Mouse (Mus musculus) MN1 (cell line): ENCODE measurements around the gene Cd47.

ENCODE experiments used
- DNase-seq: peaks from one replicate; pipeline ENCODE4 v3.0.0-alpha.2; 2016; ENCODE audit warnings: low spot score

Gene Cd47

DNA sequence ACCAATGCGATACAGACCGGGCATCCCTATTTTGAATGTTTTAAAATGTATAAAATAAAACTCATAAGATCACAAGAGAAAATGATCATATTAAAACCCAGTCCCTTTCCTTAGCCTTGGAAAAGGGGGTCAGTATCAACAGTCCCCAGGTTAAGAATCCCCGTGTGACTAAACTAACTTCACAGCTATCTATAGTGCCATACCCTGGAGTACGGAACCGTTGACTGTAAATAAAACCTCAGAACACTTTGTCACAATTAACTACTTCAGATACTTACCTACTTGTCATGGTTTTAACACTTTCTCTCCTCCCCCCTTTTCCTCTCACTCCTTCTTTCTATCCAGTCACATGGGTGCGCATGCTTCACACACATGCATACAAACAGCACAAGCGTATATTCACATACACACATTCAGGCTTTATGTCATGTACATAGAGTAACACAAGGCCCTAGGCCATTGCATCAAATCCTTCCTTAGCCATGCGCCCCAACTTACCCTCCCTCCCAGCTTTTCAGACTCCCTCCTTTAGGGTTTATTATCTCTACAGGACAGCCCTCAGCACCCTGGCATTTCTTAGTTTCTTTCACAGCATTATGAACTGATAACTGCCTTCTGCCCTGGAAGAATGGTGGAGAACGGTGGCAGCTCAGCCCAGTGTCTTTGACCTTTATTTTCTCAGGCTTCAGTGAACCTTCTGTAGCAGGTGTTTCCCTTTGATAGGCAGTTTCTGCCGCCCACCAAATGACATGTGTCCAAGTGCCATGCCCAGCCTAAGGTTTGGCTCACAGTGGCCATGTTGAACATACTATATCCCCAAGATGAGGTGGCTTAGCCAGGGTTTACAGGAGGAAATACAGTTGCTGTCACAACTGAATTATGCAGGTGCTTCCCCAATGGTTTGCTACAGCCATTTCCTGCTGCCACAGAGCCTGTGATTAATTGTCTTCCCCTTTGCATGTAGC is at the start of gene Cd47:
Cd47 (plus strand) TSS at position 937 of the 965 bp plus-strand sequence.
- no peak for DNase-seq

DNA sequence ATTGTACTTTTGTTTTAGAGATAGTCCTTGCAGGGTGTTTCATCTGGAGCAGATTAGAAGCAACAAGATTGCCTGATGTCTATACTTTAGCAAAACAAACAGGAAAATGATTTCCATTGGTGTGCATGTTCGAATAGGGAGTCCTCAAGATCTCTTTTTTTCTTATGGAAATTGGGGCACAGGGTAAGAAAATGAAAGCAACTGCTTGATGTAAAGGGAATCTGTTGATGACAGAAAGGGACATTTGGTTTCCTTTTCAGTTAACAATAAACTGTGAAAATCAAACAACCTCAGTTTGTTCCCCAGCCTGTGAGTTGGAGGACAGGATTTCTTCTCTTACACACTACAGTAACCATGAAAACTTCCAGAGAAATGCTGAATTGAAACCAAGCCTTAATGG is 47.4 kb upstream of the Cd47 start:
- no peak for DNase-seq

DNA sequence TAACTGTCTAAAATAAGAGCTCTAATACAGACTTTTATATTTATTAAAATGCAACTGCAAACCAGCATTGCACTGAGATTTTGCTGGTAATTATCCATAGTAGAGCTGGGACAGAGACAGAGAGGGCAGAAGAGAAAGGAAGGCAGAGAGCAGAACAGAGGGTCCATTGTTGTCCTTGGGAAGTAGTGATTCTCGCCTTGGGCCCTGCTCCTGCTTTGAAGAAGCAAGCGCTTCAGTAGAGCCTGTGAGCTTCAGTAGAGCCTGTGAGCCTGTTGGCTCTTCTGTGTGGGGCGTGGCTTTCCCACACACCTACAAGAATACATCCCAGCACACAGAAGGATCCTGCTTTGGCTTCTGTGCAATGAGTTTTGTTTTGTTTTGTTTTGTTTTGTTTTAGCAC is 47.0 kb upstream of the Cd47 start:
- DNase-seq, result no peak

DNA sequence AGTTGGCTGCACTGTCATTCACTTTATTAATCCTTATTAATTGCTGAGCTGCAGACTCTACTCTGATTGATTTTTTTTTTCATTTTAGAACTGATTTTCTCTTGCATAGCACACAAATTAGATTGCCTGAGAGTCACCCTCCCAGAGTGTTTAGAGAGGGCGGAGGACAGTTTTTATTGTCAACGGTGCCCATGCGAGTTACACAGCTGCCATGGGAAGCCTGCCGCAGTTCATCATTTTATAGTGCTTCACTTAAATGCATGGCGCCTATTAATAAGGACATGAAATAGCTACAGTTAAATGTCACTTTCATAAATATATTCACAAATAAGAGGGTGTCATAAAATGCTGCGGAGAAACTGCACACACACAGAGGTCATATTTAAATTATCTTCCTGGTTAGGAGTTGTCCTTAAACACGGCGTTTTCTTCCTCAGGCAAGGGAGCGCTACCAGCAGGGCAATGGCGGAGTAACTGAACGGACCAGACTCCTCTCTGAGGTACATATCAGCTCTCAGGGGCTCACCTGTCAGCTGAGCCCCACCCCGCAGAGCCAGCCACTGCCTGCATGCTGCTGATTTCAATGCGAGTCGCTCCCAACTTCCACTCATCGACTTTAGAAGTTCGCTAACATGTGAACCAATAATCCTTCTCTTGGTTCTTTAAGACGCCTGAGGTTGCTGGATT is 39.7 kb upstream of the Cd47 start:
- DNase-seq, result no peak

DNA sequence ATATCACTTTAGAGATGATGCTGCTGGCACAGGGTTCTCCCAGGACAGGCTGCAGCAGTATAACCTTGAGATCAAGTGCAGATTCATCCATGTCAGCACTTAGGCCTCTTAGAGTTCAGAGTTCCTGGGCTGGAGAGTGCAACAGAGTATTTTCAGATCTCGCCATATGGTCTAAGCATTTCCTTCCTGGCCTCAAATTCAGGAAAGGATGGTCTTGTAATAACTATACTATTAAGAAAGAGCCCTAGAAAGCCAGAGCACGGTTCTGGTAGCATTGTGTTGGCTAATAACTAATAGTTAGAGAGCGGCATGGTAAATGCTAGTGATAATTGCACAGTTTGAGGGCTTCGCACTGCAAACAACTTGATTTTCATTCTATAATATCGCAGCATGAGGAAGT is 38.4 kb upstream of the Cd47 start:
- no peak for DNase-seq

DNA sequence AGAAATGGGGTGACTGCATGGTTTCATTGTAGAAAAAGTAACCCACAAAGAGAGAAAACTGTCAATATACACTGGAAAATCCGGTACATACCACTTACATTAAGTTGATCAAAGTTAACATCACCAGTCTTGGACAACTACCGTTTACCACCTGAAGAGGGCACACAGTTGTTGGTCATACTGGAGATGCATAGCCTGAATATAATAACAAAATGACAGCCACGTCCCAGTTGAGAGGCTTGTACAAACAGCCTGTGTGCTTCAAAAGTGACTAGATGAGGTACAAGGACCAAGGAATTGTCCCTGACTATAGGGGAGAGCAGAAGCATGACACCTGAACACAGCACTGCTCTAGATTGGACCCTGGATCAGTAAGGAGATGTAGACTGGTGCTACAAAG is 34.0 kb upstream of the Cd47 start:
- DNase-seq, result peak; percentile 17

DNA sequence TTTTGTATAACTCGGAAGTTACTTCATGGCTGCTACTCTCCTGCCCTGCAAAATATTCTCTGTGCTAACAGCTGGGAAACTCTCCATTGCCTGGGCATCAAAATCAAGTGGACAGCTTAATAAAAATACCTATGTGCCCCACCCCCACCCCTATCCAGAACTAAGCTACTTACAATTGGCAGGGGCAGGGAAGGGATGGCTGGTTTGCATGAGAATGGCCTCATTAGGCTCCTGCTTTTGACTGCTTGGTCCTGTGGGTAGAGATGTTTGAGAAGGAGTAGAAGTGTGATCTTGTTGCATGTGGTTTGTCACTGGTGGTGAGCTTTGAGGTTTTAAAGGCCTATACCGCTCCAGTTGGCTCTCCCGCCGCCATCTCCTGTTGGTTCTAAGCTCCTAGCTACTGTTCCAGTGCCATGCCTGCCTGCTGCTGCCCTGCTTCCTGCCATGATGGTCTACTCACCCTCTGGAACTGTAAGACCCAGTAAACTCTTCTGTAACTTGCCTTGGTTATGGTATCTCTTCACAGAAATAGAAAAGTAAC is 31.8 kb upstream of the Cd47 start:
- no peak for DNase-seq

DNA sequence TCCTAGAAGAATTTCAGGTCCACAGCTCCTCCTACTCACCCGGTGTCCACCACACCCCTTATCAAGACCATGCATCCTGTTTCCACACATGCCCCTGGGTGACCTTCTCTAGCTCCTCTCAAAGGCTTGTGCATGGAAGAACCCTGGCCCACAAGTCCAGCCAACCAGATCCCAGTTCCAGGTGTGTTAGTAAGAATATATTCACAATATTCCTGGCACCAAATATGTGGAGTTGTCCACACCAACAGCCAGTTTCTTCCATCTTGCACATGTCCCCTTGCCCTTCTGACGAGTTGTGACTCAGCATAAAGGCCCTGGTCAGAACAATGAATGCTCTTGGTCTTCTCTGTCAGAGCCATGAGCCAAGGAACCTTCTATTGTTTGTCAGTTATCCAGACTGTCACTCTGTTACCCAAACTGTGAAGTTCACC is 30.5 kb upstream of the Cd47 start:
- DNase-seq, result no peak

DNA sequence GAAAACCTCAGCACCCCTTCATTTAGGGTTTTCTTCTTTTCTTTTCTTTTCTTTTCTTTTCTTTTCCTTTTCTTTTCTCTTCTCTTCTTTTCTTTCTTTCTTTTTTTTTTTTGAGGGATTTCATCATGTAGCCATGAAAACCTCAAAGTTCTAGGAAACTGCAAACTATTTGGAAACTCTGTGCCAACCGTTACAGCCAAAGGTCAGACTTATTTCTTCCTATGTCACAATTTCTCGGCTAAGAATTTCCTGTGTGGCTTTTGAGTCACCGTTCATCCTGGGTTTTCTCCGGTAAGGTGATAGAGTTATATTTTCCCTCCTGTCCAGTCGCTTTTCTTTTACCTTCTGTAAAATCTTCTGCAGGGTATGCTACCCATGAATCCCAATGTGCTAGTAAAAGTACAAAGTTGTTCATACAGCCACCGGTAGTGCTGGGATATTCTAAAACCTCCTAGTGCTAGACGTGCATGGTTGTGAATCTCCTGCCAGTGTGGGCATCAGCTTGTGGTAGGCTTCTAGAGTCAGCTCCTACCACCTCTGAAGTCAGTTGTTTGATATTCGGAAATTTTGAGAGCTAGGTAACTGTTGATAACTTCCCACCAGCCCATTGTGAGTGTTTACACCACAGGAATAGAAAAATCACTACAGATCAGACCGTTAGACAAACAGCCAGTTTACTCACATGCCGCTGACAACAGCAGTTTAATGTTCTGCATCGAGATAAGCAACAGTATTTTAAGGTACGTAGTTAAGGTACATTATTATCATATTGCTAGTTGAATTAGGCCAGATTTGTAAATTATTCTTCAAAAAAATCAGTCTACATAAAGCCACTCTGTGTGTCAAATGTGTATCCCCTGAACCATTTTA is 29.8 kb upstream of the Cd47 start:
- no peak for DNase-seq

DNA sequence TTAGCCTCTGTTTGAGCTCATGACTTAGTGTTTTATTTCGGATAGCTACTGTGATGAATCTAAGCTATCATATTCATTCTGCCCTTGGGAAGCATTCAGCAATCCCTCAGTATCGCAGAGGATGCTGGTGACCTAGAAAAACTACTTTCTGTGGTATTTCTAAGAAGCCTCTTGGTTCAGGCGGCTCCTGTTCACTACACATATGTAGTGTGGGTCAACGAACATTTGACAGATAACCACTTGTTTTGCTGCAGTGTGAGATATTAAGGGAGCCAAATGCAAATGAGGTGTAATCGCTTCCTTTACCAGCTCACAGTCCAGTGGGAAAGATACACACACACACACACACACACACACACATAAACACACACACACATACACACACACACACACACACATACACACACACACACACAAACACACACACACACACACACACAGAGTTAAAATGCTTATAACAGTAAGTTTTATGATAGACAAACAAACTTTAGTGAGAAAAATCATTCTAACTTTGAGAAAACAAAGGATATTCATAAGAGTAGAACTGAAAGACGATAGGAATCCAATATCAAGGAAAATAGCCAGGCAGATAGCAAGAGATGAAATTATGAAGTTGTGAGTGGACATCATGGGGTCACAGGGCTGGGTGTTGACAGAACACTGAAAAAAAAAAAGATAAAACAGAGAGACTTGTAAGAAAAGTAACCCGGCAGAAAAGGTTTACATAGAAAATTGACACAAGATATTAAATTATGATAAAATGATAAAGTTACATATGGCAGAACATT is 28.5 kb upstream of the Cd47 start:
- DNase-seq, result no peak

DNA sequence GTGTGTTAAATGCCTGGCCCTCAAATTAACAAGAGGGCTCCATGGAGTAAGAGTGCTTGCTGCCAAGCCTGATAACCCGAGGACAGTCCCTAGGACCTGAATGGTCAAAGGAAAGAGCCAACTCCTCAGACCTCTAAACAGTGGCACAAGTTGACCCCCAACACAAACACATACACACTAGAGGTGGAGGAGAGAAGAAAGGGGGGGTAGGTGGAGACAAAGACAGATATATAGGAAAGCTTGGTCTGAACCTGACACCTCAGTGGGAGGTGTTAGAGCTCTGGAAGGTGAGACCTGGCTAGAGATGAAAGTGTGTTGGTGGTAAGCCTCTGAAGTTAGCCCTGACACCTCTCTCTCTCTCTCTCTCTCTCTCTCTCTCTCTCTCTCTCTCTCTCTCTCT is 27.8 kb upstream of the Cd47 start:
- DNase-seq, result no peak

DNA sequence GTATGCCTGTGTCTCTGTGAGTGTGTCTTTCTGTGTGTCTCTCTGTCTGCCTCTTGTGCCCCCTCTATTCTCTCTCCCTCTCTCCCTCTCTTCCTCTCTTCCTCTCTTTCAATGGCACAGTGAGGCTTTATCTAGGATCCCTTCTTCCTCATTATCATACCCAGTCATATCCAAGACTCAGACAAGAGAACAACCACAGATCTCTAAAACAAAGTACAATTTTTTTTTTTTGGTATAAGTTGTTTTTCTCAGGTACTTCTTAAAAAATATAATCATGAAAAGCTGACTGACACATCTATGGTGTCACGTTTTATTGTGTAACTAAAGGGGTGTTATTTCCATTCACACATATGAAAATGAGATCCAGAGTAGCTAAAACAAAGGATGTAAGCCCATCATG is 27.3 kb upstream of the Cd47 start:
- no peak for DNase-seq

DNA sequence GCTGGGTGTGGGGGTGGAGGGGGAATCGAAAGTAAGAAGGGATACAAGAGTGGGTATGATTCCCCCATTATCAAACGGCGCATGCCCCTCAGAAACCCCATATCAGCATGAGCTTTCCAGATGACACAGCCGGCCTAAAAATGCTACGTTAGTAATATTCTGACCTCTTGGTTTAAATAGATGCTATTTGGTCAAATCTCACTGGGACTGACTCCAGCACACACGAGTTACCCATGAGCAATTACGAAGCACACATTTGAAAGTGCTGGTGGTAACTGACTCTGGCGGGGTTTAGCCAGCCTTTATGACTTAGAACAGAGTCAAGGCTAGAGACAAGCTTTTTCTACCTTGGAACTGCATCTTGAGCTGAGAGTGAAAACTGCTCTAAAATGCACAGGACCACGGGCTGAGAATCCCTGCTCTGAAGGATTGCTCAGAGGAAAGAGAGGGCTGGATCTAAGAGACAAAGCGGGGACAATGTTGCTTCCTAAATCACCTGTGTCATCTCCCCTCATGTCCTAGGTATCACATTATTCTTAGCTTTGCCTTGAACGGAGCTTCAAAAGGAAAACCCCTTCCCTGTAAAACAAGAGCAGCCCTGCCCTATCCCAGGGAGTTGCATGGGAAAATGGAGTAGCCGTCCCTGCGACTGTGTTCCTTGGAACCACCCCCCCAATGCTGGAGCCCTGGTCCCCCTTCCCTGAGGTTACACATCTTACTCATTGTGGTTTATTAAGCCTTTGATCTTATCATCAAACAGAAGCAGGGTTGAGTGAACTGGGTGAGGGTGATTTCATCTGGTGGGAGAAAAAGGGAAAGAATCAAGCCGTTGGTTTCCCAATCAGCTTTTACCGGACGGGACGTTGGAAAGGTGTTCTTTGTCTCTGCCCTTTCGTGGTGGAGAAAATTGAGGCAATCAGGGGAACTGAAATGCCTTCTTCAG is 26.0 kb upstream of the Cd47 start:
- no peak for DNase-seq

DNA sequence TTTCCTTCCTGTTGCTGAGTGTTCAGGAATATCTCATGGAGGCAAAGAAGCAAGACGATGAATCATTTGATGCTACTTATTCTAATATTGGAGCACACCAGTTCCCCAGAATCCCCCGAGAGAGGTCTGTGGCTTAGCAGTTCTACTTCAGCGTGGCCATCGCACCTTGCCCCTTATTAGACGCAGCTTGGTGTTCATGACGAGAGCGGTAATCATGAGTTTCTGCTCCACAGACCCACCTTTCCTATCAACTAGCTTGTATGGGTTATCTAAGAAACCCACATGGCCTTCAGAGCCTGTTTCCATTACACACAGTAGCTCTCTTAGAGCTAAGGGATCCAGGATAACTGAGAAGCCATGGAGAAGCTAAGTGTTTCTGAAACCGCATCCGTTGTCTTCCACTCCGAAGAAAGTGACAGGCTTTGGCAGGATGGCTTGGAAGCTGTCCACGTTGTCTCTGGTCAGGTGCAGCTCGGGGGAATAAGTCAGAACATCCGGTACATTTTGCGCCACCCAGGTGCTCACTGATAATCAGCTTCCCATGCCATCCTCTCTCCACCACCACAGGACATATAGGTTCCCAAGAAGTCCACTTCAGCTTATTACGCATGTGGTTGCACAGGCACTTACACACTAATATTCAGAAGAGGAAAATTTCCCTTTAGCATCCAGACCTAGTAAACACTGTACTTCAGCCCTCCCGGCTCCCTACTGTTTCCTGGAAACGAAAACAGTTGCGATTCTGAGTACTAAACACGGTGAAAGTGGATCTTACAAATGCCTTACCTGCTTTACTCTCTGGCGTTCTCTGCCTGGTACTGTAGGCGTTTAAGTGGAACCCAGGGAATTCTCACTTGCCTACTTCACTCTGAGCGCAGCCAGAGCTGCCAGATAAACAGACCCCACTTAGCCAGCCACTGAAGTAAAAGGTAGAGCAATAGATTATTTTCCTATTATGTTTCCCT is 25.0 kb upstream of the Cd47 start:
- DNase-seq, result no peak

DNA sequence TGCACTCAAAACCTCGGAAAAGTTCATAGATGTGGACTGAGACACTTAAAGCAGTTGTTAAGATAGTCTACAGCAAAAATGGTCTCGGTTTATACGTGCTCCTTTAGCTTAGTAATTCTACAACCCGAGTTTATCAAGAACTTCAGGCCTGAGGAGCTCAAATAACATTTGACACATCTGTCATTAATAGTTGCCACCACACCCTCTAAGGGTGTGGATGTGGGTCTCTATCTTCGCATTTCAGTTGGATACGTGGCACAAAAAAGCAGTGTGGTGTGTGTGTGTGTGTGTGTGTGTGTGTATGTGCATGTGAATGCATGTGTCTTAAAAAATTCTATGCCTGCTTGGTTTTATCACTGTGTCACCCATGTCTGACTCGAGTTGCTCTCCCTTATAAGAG is 23.4 kb upstream of the Cd47 start:
- no peak for DNase-seq

DNA sequence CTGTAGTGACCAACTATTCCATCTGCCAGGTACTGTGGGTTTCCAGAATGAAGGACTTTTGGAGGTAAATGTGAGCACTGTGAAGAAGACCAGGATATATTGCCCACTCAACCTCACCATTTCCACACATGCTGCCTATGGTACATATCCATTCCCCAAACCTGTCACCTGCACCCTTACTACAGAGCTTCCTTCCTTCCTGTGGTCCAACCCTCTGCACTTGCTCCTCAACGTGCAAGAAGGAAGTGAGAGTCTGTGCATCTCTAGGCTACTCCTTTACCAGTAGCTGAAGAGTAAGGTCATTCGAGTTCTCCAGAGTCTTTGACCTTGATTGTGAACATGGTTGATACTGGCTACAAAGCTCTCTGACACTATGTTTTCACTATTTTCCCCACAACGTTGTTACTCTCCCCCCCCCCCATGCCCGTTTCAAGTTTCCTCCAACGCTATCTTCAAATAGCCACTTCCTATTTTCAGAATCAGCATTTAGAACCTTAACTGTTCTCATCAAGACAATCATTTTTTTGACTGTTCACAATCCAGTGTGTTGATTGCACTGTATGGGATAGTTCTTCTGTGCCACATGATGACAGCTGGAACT is 18.7 kb upstream of the Cd47 start:
- no peak for DNase-seq

DNA sequence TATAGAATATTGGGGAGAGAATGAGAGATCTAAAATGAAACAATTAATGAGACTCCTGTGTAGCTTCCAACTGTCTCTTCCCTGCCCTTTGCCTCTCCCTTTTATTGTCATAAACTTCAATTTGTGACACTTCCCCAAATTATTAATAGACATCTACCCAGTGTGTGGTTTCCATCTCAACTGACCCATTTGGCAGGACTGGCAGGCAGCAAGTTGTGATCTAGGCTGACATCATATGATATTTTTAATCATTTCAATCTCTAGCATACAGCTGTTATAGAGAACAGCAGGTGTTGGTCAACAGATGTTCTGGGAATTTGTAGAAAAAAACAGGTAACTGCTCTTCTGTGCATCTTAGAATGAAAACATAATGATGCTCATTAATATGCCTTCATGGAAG is 17.0 kb upstream of the Cd47 start:
- DNase-seq, result no peak

DNA sequence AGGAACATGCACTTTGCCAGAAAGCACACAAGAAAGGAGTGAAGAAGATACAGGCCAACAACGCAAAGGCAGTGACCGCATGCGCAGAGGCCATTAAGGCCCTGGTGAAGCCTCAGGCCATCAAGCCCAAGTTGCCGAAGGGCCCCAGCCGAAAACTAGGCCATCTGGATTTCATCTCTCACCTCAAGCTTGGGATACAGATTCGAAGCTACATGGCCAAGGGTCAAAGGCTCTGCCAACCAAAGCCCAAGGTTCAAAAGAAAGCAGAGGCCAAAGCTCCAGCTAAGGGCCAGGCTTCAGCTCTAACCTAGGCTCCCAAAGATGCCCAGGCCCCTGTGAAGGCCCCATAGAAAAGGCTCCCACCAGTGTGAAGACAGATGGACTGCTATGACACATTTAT is 14.2 kb upstream of the Cd47 start:
- no peak for DNase-seq

DNA sequence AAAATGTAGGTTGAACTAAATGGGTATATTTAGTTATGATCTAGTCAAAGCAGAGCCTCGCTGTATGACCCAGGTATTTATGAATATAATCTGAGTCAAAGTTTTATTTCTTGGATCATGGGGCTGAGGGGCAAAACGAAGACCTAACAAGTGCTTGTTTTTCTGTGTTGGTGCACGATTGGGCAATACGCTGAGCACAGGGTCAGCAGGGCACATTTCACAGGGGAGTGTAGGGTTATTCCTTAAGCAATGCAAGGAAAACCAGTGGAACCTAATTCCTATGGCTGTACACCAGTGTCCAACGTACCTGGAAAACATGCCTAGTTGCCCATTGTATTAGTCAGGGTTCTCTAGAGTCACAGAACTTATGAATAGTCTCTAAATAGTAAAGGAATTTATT is 12.6 kb upstream of the Cd47 start:
- DNase-seq, result no peak
